In the genomic region with DNA sequence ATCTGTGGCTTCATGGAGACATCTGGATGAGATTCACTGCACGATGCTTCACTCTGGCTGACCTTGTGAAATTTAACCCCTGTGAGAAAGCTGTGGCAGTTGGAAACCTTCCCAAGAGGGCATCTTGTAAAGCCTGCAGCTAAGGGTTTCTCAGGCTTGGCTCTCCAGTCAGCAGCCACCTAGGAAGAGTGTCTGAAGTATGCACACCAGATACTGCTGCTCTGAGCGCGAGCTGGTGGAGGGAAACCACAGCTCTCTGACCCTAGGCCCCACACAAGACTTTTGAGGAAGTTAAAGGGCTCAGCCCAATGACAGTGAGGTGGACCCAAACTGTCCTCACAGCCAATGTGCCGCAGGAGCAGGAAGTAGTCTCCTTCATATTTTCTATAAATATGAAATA, we compare ENCODE assay signal across 9 mouse cellular contexts.
DNase-seq lines count a peak whose midpoint lies in the region; ATAC-seq and TF ChIP-seq lines count a peak whose summit lies in the region.
"Had no signal": no experiment of that assay in that cellular context is flagged by ENCODE, and none has a peak within 500 bp of the region (broad histone marks: within the 10 kb centered on the region; RNA-seq: fewer than 3 reads in every experiment).

No protein-coding gene starts in this region.

- no peak for TF ChIP-seq CTCF in gastrocnemius, adult 2 months (IDR thresholded peaks at IDR 0.05)
- TF ChIP-seq CTCF in hindbrain, postnatal 0 days (IDR thresholded peaks at IDR 0.05; ENCODE audit: low read depth): no peak

- no peaks in the 10 kb centered on the region for H3K9me3 ChIP-seq in neural tube, embryonic 15.5 days (replicated peaks)
- no peaks in the 10 kb centered on the region for H3K9me3 ChIP-seq in hindbrain, postnatal 0 days (ENCODE audit: low read length)
- H3K9me3 ChIP-seq: hindbrain, embryonic 15.5 days had no signal

- no peak overlapping the region for H3K9ac ChIP-seq in neural tube, embryonic 15.5 days (replicated peaks)
- no peak overlapping the region for H3K9ac ChIP-seq in hindbrain, postnatal 0 days (replicated peaks; ENCODE audit: low read length)
- H3K9ac ChIP-seq: hindbrain, embryonic 15.5 days had no signal

- no peaks in the 10 kb centered on the region for H3K27me3 ChIP-seq in neural tube, embryonic 15.5 days (replicated peaks)
- no peaks in the 10 kb centered on the region for H3K27me3 ChIP-seq in hindbrain, postnatal 0 days (ENCODE audit: insufficient read depth, low read length)
- H3K27me3 ChIP-seq: hindbrain, embryonic 15.5 days had no signal

- DNase-seq in gastrocnemius, adult 2 months: peak; percentile 59
- DNase-seq in gastrocnemius, postnatal 14 days: no peak
- DNase-seq in neural tube, embryonic 10.5 days (ENCODE audit: extremely low spot score, low spot score): peak; percentile 29
- peak; percentile 30 for DNase-seq in gastrocnemius, postnatal 25 days
- no peak for DNase-seq in frontal cortex, postnatal 14 days (ENCODE audit: low spot score in 2 of 2)
- DNase-seq in hindbrain, postnatal 0 days (ENCODE audit: low spot score): no peak

- WGBS in neural tube, embryonic 15.5 days: 74% methylated on average over 4 of the region's 4 CpGs
- 67% methylated on average over 4 of the region's 4 CpGs for WGBS in hindbrain, postnatal 0 days

- intact Hi-C loops in gastrocnemius, adult 2 months (cut with DNase I): no loop called here
- intact Hi-C loops in gastrocnemius, postnatal 14 days (cut with DNase I; ENCODE audit: low total_unique reads): no loop called here

- H3K4me3 ChIP-seq in gastrocnemius, adult 2 months: no peak overlapping the region
- H3K4me3 ChIP-seq in neural tube, embryonic 15.5 days (replicated peaks): no peak overlapping the region
- H3K4me3 ChIP-seq in hindbrain, postnatal 0 days (ENCODE audit: low read length): no peak overlapping the region
- H3K4me3 ChIP-seq: hindbrain, embryonic 15.5 days had no signal

- peaks cover 6% of the 10 kb centered on the region; the same call in 1 of the 2 replicates for H3K4me1 ChIP-seq in neural tube, embryonic 15.5 days
- H3K4me1 ChIP-seq in hindbrain, postnatal 0 days (ENCODE audit: insufficient read depth, low read length): peaks cover 5% of the 10 kb centered on the region; the same call in 1 of the 2 replicates

- H3K36me3 ChIP-seq in neural tube, embryonic 15.5 days: no peaks in the 10 kb centered on the region
- no peaks in the 10 kb centered on the region for H3K36me3 ChIP-seq in hindbrain, postnatal 0 days (ENCODE audit: insufficient read depth, low read length)
- H3K36me3 ChIP-seq: hindbrain, embryonic 15.5 days had no signal

- ATAC-seq in neural tube, embryonic 15.5 days (ENCODE audit: low FRiP score): no peak
- ATAC-seq in neutrophil, adult 5-6 weeks (ENCODE audit: extremely low read depth, insufficient number of reproducible peaks, low FRiP score, poor library complexity, severe bottlenecking): peak; percentile 77; the same call in 1 of the 2 replicates
- no peak for ATAC-seq in hindbrain, postnatal 0 days

- peak overlapping the region; percentile 50; the same call in 1 of the 2 replicates for H3K27ac ChIP-seq in gastrocnemius, adult 2 months
- H3K27ac ChIP-seq in neural tube, embryonic 15.5 days (replicated peaks): no peak overlapping the region
- H3K27ac ChIP-seq in hindbrain, postnatal 0 days: no peak overlapping the region
- H3K27ac ChIP-seq: hindbrain, embryonic 15.5 days had no signal

- H3K4me2 ChIP-seq in neural tube, embryonic 15.5 days: no peak overlapping the region
- H3K4me2 ChIP-seq in hindbrain, postnatal 0 days (ENCODE audit: low read depth, low read length): no peak overlapping the region
- H3K4me2 ChIP-seq: hindbrain, embryonic 15.5 days had no signal

Comparison
In these comparisons a context has a peak if more than half of its experiments do, and no peak if none do; other contexts are left out.
1. DNase-seq: peak in gastrocnemius, adult 2 months (single experiment), neural tube, embryonic 10.5 days (single experiment) and gastrocnemius, postnatal 25 days (single experiment); none in gastrocnemius, postnatal 14 days (single experiment), frontal cortex, postnatal 14 days (0 of 2) and hindbrain, postnatal 0 days (single experiment).